Mouse (Mus musculus): ENCODE results near the gene Rrn3. TPM values are rescaled to one million over a fixed set of nuclear protein-coding genes. Genes with fewer than 3 reads are reported as not detected.

Gene Rrn3
- polyA plus RNA-seq, 1 experiment from 2014 or later, result 97.8 TPM

DNA sequence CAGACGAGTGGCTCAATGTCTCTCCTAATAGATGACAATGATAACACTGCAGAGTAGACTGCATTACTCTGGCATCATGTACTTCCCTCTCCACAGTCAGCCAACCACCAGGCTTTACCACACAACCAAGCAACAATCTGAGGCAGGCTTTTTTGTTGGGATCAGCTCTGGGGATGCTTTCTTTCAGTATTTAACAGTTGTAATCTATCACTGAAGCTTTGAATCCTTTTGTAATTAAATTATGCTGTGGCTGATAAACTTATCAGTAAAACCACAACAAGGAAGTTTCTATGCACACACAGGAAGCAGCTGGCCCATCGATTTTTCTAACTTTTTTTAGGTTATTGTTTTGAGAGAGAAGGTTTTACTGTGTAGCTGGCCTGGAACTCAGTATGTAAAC is 67.8 kb downstream of the Rrn3 start:
- H3K4me3 ChIP-seq (ENCODE audit: low read depth, low read length), result no peak overlapping the region
- H3K27ac ChIP-seq (ENCODE audit: low read depth, low read length), result no peak overlapping the region
- peaks cover 14% of the 10 kb centered on the region for H3K36me3 ChIP-seq (ENCODE audit: control insufficient read depth, insufficient read depth, low read length)
- H3K27me3 ChIP-seq (ENCODE audit: control insufficient read depth, insufficient read depth, low read length), result no peaks in the 10 kb centered on the region
- H3K4me2 ChIP-seq (ENCODE audit: low read depth, low read length), result no peak overlapping the region
- H3K4me1 ChIP-seq (ENCODE audit: control insufficient read depth, insufficient read depth, low read length), result no peaks in the 10 kb centered on the region
- WGBS, result 81% methylated on average over 2 of the region's 2 CpGs
- ATAC-seq (ENCODE audit: low read depth), result no peak
- H3K9ac ChIP-seq (replicated peaks; ENCODE audit: low read depth, low read length), result no peak overlapping the region
- no peaks in the 10 kb centered on the region for H3K9me3 ChIP-seq (ENCODE audit: control insufficient read depth, low read length)

DNA sequence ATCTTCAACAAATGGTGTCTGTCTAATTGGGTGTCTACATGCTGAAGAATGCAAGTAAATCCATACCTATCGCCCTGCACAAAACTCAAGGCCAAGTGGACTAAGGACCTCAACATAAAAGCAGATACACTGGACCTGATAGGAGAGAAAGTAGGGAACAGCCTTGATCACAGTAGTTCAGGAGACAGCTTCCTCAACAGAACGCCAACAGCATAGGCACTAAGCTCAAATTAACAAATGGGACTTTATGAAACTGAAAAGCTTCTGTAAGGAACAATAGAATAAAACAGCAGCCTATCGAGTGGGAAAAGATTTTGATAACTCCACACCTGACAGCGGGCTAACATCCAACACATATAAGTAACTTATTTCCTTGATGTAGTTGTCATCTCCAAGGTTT is 70.9 kb downstream of the Rrn3 start:
- H3K27ac ChIP-seq (ENCODE audit: low read depth, low read length), result no peak overlapping the region
- no peaks in the 10 kb centered on the region for H3K4me1 ChIP-seq (ENCODE audit: control insufficient read depth, insufficient read depth, low read length)
- no peak overlapping the region for H3K4me3 ChIP-seq (ENCODE audit: low read depth, low read length)
- H3K27me3 ChIP-seq (ENCODE audit: control insufficient read depth, insufficient read depth, low read length), result no peaks in the 10 kb centered on the region
- WGBS, result 94% methylated on average over 4 of the region's 4 CpGs
- no peak overlapping the region for H3K9ac ChIP-seq (replicated peaks; ENCODE audit: low read depth, low read length)
- ATAC-seq (ENCODE audit: low read depth), result no peak
- no peaks in the 10 kb centered on the region for H3K9me3 ChIP-seq (ENCODE audit: control insufficient read depth, low read length)
- H3K4me2 ChIP-seq (ENCODE audit: low read depth, low read length), result no peak overlapping the region
- H3K36me3 ChIP-seq (ENCODE audit: control insufficient read depth, insufficient read depth, low read length), result peaks cover 7% of the 10 kb centered on the region; the same call in 1 of the 2 replicates

DNA sequence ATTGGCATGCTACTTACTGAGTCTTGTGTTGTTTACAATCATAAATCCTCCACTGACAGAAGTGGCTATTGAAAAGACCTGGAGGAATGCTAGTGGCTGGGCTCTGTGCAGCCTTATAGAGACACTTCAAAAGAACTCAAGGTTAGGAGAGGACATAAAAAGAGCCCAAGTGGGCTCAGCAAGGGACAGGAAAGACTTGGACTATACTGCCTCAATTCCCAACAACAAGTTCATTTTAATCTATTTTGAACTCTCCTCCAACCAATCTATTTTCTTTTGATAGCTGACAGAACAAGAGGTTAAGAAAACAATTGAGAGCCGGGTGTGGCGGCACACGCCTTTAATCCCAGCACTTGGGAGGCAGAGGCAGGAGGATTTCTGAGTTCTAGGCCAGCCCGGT is 73.4 kb downstream of the Rrn3 start:
- Histone ChIP-seq H3K4me2 (ENCODE audit: low read depth, low read length) (no peak overlapping the region), H3K27me3 (ENCODE audit: control insufficient read depth, insufficient read depth, low read length) (no peaks in the 10 kb centered on the region), H3K9ac (replicated peaks; ENCODE audit: low read depth, low read length) (no peak overlapping the region), H3K4me1 (ENCODE audit: control insufficient read depth, insufficient read depth, low read length) (no peaks in the 10 kb centered on the region), H3K9me3 (ENCODE audit: control insufficient read depth, low read length) (no peaks in the 10 kb centered on the region), H3K4me3 (ENCODE audit: low read depth, low read length) (no peak overlapping the region), H3K27ac (ENCODE audit: low read depth, low read length) (no peak overlapping the region), H3K36me3 (ENCODE audit: control insufficient read depth, insufficient read depth, low read length) (peaks cover 14% of the 10 kb centered on the region)
- 98% methylated on average over 4 of the region's 4 CpGs for WGBS
- ATAC-seq (ENCODE audit: low read depth), result no peak

Small RNA genes lying within 50 kb of the gene (microRNA-seq; reads per million reads assigned to microRNA genes)
- gene Gm27734, result not detected

Other genes starting within 250 kb of the Rrn3 start
- 29.1 and 35.1 TPM in 2 replicates for gene Parn, start 112.5 kb upstream of the Rrn3 start, polyA plus RNA-seq (2014; fragmentation: Nextera tagmentation; extraction: Ambion mirVana)
- 52.6 and 57.6 TPM in 2 replicates for gene Bfar, start 108.8 kb upstream of the Rrn3 start, polyA plus RNA-seq (2014; fragmentation: Nextera tagmentation; extraction: Ambion mirVana)
- gene 3110001I22Rik, start 108.8 kb upstream of the Rrn3 start, polyA plus RNA-seq (2014; fragmentation: Nextera tagmentation; extraction: Ambion mirVana), result 7.7 and 8.3 TPM in 2 replicates
- 0.55 and 0.71 TPM in 2 replicates for gene Pla2g10, start 49.7 kb upstream of the Rrn3 start, polyA plus RNA-seq (2014; fragmentation: Nextera tagmentation; extraction: Ambion mirVana)
- 212 and 222 TPM in 2 replicates for gene Ntan1, start 38.1 kb downstream of the Rrn3 start, polyA plus RNA-seq (2014; fragmentation: Nextera tagmentation; extraction: Ambion mirVana)
- 66.1 and 87.0 TPM in 2 replicates for gene Pdxdc1, start 122.4 kb downstream of the Rrn3 start, polyA plus RNA-seq (2014; fragmentation: Nextera tagmentation; extraction: Ambion mirVana)
- 37.3 and 52.7 TPM in 2 replicates for gene Mpv17l, start 122.5 kb downstream of the Rrn3 start, polyA plus RNA-seq (2014; fragmentation: Nextera tagmentation; extraction: Ambion mirVana)
- 176 and 233 TPM in 2 replicates for gene 2900011O08Rik, start 205.9 kb downstream of the Rrn3 start, polyA plus RNA-seq (2014; fragmentation: Nextera tagmentation; extraction: Ambion mirVana)
- gene Ifitm7, start 206.2 kb downstream of the Rrn3 start, polyA plus RNA-seq (2014; fragmentation: Nextera tagmentation; extraction: Ambion mirVana), result 1.3 and 2.5 TPM in 2 replicates